Comparison of ENCODE assay signal across 13 mouse cellular contexts in genomic region chr12:102776035-102776434, GRCm38 (mm10). TPM values are rescaled to one million over a fixed set of nuclear protein-coding genes. Genes with fewer than 3 reads are reported as not detected.
"Had no signal": no experiment of that assay in that cellular context is flagged by ENCODE, and none has a peak within 500 bp of the region (broad histone marks: within the 10 kb centered on the region; RNA-seq: fewer than 3 reads in every experiment).

No protein-coding gene starts in this region.

- DNase-seq: retina, postnatal 1 day; right cerebral cortex, adult 18-20 months; right cerebral cortex, postnatal 14 days; right cerebral cortex, postnatal 25 days; right cerebral cortex, postnatal 4 days; spleen, adult 18-20 months; thymus, adult 18-20 months; thymus, adult 2 months; thymus, postnatal 14 days; thymus, postnatal 25 days; thymus, postnatal 36 days; thymus, postnatal 4 days had no signal

RNA-seq across cellular contexts. Expression of gene Gm28051, which starts 18.5 kb away (rescaled TPM):
- total RNA-seq: neutrophil, adult 5-6 weeks had no signal
